ENCODE assay signal across 32 mouse cellular contexts in genomic region chr6:103706366-103706765, GRCm38 (mm10).
"Had no signal": no experiment of that assay in that cellular context is flagged by ENCODE, and none has a peak within 500 bp of the region (broad histone marks: within the 10 kb centered on the region; RNA-seq: fewer than 3 reads in every experiment).

No protein-coding gene starts in this region.

- H3K9me3 ChIP-seq: limb, embryonic 10.5 days; limb, embryonic 12.5 days; limb, embryonic 13.5 days; limb, embryonic 15.5 days; liver, embryonic 12.5 days; liver, embryonic 13.5 days; liver, embryonic 15.5 days; lung, embryonic 15.5 days; megakaryocyte, embryonic 14.5 days; midbrain, embryonic 10.5 days; midbrain, embryonic 12.5 days; midbrain, embryonic 13.5 days; midbrain, embryonic 15.5 days; neural tube, embryonic 12.5 days; neural tube, embryonic 13.5 days had no signal

- H3K4me3 ChIP-seq: limb, embryonic 10.5 days; limb, embryonic 12.5 days; limb, embryonic 13.5 days; limb, embryonic 15.5 days; liver, embryonic 12.5 days; liver, embryonic 13.5 days; liver, embryonic 15.5 days; lung, embryonic 15.5 days; megakaryocyte, embryonic 14.5 days; midbrain, embryonic 10.5 days; midbrain, embryonic 12.5 days; midbrain, embryonic 13.5 days; midbrain, embryonic 15.5 days; myocyte; neural tube, embryonic 12.5 days; neural tube, embryonic 13.5 days had no signal

- H3K4me1 ChIP-seq: limb, embryonic 10.5 days; limb, embryonic 12.5 days; limb, embryonic 13.5 days; limb, embryonic 15.5 days; liver, embryonic 12.5 days; liver, embryonic 13.5 days; liver, embryonic 15.5 days; lung, embryonic 15.5 days; megakaryocyte, embryonic 14.5 days; midbrain, embryonic 10.5 days; midbrain, embryonic 12.5 days; midbrain, embryonic 13.5 days; midbrain, embryonic 15.5 days; neural tube, embryonic 12.5 days; neural tube, embryonic 13.5 days had no signal

- ATAC-seq: liver, embryonic 12.5 days; liver, postnatal 0 days; lung, postnatal 0 days; midbrain, embryonic 13.5 days; midbrain, embryonic 15.5 days; midbrain, embryonic 16.5 days had no signal

- H3K27ac ChIP-seq: limb, embryonic 10.5 days; limb, embryonic 12.5 days; limb, embryonic 13.5 days; limb, embryonic 15.5 days; liver, embryonic 12.5 days; liver, embryonic 13.5 days; liver, embryonic 14.5 days; liver, embryonic 15.5 days; lung, embryonic 15.5 days; macrophage; midbrain, embryonic 10.5 days; midbrain, embryonic 12.5 days; midbrain, embryonic 13.5 days; midbrain, embryonic 15.5 days; neural tube, embryonic 12.5 days; neural tube, embryonic 13.5 days had no signal

- H3K27me3 ChIP-seq: limb, embryonic 12.5 days; limb, embryonic 13.5 days; limb, embryonic 15.5 days; liver, embryonic 12.5 days; liver, embryonic 13.5 days; liver, embryonic 15.5 days; lung, embryonic 15.5 days; megakaryocyte, embryonic 14.5 days; midbrain, embryonic 12.5 days; midbrain, embryonic 13.5 days; midbrain, embryonic 15.5 days; neural tube, embryonic 12.5 days; neural tube, embryonic 13.5 days had no signal

- H3K9ac ChIP-seq: limb, embryonic 12.5 days; limb, embryonic 13.5 days; limb, embryonic 15.5 days; liver, embryonic 12.5 days; liver, embryonic 13.5 days; liver, embryonic 14.5 days; liver, embryonic 15.5 days; liver, postnatal 0 days; lung, embryonic 14.5 days; lung, embryonic 15.5 days; midbrain, embryonic 12.5 days; midbrain, embryonic 13.5 days; midbrain, embryonic 15.5 days; neural tube, embryonic 12.5 days; neural tube, embryonic 13.5 days had no signal

- H3K36me3 ChIP-seq: limb, embryonic 10.5 days; limb, embryonic 12.5 days; limb, embryonic 13.5 days; limb, embryonic 15.5 days; liver, embryonic 12.5 days; liver, embryonic 13.5 days; liver, embryonic 15.5 days; lung, embryonic 15.5 days; midbrain, embryonic 10.5 days; midbrain, embryonic 12.5 days had no signal

- DNase-seq: left cerebral cortex, postnatal 4 days; liver; liver, embryonic 13.5 days; liver, postnatal 0 days; lung, adult 18-20 months; lung, adult 2 months; lung, embryonic 14.5 days; lung, postnatal 10 days; lung, postnatal 14 days; lung, postnatal 36 days; lung, postnatal 4 days; midbrain, embryonic 14.5 days had no signal

- H3K4me2 ChIP-seq: limb, embryonic 12.5 days; limb, embryonic 13.5 days; limb, embryonic 15.5 days; liver, embryonic 11.5 days; liver, embryonic 12.5 days; liver, embryonic 13.5 days; liver, embryonic 15.5 days; lung, embryonic 14.5 days; lung, embryonic 15.5 days; midbrain, embryonic 12.5 days; midbrain, embryonic 13.5 days; midbrain, embryonic 15.5 days; neural tube, embryonic 12.5 days; neural tube, embryonic 13.5 days had no signal
